Mouse (Mus musculus) cerebellum, postnatal 4 days (tissue): ENCODE measurements at regions not wholly inside any gene's neighbourhood (a gene's known extent, or its start where the extent isn't known, plus 50 kb on each side); places are given as distances from the start of the nearest gene placed in this dataset.

Experiments used
- DNase-seq, 2 experiments: peaks; one replicate each; pipeline ENCODE4 v3.0.0; 2022; ENCODE audit warnings: low spot score in 2 of 2, mixed read lengths in 1 of 2

DNA sequence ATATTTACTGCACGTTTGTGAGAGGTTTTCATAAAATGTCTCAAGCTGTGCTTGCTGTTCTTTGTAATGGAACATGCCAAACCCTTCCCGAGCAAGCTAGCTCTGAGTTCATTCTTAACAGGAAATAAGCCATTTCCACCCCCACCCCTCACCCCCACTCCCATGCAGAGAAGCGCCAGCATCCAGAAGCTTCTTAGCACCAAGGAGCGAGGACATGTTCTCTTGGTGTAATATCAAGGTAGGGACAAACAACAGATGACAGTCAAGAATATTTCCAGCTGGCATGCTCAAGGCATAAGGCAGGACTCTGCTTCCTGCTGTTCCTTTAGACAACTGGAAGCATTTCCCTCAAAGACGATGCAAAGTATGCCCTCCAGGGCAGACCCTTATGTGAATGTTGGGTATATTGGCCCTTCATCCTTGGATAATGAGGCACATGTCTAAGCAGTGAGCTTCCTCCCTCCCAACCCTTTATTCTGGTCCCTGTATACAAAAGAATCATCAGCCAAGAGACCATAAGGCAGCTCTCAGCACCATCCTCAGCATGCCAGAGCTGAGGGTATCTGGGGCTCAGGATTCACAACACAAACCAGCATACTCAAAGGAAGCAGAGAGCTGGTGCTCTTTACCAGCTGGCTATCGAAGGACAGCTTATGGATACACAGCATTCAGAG is 205.2 kb upstream of the Ppp2r2d start:
- DNase-seq: no peak

DNA sequence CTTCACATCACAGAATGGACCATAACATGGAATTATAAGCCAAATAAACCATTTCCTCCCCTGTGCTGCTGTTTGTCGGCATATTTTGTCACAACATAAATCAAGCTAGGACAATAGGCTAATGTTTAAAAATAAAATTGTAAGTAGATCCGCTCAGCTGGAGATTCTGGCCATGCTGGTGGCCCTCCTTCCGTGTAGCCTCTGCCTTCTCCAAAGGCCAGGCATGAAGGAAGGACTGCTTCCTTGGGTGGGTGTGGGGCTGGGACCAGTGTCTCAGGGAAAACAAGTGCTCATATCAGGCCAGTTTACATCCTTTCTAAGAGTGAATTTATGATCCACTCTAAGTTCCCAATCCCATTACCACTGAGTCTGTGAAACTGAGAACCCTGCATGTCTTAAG is 206.3 kb upstream of the Ppp2r2d start:
- DNase-seq: no peak

DNA sequence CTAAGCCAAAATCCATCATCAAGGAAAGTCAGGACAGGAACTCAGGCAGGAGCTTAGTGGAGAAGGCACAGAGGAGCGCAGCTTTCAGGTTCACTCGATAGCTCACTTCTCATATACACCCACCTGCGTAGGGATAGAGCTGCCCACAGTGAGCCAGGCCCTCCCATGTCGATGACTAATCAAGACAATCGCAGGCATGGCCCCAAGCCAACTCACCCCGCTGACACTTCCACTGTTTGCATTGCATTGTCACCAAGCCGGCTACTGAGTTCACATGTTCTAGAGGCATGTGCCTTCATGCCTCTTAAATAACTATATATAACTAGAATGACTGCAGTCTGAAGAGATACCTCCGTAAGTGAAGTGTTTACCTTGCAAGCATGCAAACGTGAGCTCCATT is 219.8 kb upstream of the Ppp2r2d start:
- no peak for DNase-seq

DNA sequence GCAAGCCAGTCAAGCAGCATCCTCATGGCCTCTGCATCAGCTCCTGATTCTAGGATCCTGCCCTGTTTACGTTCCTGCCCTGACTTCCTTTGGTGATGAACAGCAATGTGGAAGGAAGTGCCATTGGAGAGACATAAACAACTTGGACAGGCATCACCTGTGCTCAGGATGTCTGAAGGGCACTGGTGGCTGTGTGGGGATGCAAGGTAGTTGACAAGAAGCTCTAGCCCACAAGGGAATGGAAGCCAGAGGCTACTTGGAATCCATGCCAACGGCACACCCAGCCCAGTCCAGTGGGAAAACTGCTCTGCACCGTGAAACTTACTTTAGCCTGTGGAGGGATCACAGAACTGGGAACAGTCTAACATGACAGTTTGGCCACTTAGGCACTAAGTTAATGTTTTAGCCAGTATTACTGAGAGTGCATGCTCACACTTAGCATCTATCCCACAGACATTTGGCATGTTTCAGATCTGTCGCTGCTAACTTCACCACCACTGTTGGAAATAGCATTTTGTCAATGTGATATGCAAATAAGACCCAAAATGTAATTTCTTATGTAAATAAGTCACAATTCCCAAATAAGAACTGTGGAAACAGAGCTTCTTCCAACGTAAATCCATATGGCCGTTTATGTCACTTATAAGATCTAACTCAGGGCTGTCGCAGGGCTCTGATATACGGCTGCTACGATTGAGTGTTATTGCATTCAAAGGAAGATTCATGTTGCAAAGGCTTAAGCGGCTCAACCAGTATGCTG is 223.5 kb upstream of the Tcerg1l start:
- DNase-seq: no peak

DNA sequence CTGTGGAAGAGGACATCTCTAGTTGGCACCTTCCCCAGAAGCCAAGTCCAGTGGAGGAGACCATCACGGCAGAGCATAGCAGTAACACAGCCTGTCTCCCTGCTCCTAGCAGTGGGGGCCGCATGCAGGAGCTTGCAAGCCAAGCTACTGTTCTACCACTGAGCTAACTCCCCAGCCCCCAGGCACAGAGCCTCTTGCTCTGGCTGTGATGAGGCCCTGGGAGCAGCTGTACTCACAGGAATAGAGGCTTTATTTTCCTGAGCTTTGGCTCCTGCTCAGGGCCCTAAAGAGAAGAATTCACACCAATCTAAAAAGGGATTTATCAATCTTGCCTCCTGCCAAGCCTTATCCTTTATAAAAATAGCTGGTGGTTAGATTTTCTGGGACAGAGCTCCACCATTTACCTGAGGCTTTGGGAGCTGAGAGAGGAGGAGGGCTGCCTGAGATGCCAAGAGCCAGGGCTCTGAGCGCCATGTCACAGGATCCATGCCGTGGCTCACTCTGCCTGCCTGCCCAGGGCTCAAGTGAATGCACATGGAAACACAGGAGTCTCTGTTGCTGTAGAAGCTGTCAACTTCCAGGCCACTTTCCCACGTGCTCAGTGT is 222.7 kb upstream of the Tcerg1l start:
- no peak for DNase-seq

DNA sequence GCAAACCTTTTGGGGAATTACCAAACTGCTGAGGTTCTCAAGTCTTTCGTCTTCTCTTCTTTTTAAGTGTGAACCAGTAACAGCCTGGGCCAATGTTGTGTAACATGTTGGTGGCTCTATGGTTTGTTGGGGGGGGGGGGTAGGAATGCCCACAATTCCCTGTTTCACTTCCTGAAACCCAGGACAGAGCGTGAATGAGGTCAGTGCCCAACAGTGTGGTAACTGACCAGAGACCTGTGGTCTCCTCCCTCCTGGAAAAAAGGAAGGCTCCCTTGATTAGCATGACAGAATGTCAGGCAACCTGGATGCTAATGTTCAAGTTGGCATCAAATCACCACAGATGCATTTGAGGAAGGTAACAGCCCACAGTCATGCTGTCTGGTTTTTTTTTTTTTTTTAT is 218.9 kb upstream of the Tcerg1l start:
- DNase-seq: no peak

DNA sequence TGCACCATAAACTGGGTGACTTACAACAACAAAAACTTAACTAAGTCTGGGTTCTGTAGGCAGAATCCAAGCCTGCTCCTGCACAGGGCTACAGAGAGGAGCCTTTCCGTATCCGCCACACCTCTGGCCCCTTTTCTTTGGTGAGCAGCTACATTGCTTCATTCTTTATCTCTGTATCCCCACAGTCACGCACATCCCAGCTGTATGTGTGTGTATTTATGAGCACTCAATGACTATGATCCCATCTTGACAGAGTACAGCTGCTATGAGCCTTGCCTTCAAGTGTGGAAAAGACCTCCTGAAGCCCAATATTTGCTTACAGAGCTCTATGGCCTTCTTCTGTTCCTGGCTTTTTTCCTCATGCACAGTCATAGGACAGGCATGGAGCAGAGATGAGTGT is 212.1 kb upstream of the Tcerg1l start:
- DNase-seq: no peak

DNA sequence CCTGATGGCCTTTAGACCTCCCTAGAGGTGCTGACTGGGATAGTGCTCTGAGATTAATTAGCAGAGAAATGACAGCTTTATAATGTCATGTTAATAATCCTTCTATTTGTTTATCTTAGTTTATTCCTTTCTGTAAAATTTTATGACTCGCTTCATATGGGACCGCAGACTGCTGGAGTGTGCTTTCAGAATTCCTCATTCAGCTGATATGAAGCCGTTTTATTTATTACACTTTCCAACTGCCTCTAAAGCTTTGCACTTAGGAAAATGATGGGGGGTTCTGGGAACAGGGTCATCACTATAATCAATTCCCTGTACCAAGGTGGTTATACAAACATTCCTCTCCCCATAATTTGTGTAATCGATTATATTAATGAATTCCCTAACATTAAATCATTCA is 211.6 kb upstream of the Tcerg1l start:
- DNase-seq: no peak

DNA sequence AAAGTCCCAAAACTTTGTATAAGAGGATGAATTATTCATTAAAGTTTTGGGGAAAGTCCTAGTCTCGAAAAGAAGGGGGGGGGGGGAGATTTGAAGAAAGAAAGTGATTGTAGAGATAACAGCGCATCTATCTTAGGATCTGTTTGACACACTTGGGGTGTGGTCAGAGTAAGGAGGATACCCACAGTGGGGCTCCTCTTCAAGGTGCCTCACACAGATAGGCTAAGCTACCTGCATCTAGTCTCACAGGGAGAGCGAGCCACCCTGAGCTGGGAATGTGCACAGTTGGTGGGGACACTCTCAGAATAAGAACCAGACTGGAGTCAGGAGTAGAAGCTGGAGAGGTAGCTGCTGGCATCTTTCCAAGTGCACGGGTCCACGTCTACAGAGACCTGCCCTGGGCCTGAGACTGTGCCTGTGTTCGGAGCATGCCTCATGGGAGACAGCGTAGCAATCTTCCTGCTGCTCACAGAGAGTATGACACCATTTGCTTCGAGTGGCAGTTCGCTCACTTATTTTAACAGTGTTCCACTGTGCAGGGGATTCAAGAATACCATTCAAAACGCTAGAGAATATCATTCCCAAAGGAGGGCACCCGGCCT is 208.9 kb upstream of the Tcerg1l start:
- DNase-seq: no peak

DNA sequence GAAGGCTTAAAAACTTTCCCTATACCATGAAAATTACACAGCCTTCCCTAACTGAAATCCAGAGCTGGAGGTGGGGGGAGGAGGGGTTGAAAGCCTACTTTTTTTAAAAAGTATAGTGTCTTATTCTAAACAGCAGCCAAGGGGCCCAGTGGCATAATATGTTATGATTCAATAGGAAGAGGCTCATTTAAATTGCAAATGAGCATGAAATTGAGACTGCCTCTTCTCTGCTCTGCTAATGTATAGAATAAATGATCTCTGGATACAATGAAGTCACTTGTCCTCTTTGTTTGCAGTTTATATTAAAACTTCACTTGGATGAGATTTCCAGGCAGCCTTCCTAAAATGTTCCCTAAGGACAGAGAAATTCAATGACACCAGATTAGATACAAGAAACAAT is 208.4 kb upstream of the Tcerg1l start:
- DNase-seq: no peak

DNA sequence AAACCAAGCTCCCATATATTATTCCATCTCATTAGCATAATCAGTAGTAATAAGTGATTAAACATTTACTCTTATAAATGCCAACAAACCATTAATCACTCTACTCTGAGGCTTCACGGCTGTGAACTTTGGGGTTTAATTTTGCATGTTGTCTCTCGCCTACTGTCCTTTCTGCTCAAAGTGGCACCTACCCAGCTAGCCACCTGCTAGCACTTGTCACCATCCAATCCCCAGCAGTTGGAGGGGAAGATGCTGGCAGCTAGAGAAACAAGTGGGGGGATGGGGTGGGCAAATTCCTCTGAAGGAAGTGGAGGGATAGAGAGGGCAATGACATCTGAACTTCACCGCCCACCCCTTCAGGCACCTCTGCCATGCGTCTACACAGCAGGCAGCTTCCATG is 204.2 kb upstream of the Tcerg1l start:
- no peak for DNase-seq

DNA sequence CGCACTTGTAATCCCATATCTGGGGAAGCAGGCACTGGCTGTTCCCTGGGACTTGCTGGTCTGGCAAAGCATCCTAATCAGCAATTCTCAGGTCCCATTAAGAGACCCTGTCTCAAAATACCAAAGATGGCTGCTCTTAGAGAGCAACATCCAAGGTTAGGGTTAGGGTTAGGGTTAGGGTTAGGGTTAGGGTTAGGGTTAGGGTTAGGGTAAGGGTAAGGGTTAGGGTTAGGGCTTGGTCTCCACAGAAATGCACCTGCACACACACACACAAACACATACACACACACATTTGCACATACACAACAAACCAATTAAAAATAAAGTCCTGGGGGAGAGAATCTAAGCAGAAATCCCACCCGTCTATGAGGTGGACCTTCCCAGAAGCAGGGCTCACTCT is 195.8 kb upstream of the Tcerg1l start:
- DNase-seq: no peak

DNA sequence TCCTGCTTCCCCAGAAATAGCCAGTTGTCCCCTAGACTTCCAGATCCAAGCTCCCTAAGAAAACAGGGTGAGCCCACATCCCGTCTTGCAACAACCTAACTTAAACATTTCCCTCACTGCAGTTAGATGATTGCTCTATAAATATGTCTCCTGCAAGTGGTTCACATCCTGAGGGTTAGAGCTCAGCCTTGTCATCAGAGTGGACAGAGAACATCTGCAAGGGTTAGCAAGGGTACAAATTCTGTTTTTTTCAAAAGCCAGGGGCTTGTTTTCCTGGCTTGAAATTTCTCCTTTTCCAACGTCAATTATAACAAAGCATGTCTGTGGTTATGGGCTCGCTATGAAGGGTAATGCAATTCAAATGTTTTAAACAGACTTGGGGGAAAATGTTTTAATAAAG is 169.8 kb upstream of the Tcerg1l start:
- no peak for DNase-seq

DNA sequence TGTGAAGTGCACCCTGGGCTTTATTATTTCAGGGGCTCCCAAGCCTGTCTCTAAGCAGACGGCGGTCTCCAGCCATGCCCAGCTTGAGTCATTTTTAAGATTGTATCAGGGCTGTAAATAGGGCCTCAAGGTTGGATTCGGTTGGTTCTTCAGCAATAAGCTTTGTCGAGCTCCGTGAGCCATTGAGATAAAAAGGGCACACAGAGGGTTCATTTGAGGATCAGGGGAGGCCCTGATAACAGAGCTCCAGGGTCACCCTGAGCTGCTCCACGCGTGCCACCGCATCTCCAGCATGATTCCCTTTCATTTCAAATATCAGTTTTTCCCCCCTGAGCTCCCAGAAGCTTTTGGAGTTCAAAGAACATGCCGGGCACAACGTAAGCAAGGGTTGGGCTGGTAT is 154.1 kb upstream of the Tcerg1l start:
- no peak for DNase-seq

DNA sequence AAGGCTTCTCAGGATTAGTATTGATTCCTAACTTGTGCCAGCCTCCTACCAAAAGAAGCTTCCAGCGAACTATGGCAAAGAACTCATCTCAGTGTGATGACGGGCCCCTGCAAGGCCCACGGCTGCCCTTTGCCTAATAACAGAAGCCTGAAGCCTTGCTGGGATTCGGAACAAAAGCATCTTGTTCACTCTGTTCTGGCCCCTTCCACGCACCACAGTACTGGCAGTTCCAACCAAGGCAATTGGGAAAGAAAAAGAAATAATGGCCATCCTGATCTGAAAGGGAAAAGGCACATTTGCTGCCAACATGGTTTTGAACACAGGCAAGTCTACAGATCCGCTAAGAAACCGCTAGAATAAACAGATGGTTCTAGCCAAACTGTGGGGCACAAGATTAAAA is 150.4 kb upstream of the Tcerg1l start:
- DNase-seq: no peak

DNA sequence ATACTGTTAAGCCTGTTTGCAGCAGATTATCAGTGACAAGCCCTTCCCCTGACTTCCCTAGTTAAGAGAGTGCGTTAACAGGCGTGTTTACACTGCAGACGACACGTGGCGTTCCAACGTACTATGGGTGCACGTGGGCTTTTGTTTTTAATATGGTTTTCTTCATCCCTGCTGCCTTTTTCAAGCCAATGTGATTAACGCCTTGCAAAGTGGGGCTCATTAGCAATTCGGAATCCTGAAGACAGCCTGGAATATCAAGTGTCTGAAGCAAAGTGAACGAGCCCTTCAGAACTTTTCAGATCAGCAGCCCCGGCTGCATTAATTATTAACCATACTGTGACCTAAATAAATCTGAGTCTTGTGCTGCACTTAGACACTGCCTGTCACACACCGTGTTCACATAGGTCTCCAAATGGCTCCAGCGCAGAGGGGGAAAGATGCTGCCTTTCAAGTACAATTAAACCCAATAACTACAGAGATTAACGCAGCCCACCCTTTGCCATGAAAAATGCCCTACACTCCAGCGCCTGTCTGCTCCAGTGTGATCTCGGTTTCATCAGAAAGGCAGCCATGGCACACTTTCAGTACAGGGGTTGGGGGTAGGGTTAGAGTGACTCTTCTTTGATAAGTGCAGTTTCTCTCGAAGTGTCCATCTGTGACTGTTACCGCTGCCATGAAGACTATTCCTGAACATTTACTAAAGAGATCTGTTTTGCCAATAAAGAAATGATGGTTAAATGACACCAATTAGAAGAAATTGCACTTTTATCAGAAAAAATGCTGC is 140.7 kb upstream of the Tcerg1l start:
- DNase-seq: no peak

DNA sequence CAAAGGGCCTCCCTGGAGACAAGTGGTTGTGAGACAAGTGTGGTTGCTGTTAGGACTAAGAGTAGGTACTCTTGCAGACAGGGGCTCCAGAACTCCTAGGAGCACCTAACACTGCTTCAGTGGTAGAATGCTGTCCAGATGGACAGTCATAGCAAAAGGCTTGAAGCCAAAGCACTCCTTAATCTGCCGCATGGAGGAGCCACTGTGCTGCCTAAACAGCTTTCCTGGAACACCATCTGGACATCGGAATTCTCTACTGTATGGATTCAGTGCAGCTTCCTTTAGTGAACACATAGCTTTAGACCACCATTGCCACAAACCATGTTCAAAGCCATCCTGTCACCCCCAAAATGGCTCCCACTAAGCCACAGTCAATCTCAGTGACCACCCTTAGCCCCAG is 128.6 kb upstream of the Tcerg1l start:
- no peak for DNase-seq

DNA sequence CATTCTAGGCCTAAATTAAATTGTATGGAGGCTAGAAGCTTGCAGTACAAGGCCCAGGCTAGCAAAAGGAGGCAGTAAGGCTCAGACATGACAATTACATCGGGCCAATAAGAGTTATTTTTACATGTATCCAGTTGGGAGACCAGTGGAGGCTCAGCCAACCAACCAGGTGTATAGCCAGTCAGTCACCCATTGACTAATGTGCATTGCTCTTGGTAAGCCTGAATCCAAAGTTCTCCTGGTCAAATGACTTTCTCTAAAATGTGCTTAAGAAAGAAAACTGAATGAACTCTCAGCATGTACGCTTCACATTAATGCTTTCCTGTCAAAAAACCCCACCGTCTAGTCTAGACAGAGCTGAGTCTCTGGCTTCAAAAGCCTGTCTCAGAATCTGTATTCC is 127.4 kb upstream of the Tcerg1l start:
- no peak for DNase-seq

DNA sequence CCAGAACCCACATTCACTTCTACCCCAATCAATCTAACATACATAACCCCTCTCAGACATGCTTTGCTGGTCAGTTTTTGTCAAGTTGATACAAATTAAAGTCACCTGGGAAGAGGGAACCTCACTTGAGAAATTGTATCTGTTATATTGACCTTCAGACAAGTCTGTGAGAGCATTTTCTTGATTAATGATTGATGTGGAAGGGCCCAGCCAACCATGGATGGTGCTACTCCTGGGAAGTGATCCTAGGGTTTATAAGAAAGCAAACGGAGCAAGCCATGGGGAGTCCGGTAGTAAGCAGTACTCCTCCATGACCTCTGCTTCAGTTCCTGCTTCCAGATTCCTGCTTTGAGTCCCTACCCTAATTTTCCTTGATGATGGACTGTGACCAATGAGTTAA is 116.6 kb upstream of the Tcerg1l start:
- no peak for DNase-seq

DNA sequence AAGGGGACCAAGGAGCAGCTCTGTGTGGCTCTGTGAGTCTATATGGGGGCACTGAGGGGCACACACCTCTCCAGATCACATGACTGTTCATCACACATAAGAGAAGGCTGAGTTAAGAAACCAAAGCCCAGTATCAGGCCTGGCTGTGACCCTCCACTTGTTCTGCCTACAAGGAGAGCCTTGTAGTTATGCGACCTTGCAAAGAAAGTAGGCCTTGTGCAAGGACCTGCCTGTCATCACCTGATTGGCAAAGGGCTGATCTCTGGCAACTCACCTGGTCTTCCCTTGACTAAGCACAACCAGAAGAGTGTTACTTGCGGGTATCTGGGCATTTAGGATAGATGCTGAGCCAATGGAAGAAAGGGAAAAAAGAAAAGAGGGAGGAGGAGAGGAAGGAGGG is 107.7 kb upstream of the Tcerg1l start:
- no peak for DNase-seq

DNA sequence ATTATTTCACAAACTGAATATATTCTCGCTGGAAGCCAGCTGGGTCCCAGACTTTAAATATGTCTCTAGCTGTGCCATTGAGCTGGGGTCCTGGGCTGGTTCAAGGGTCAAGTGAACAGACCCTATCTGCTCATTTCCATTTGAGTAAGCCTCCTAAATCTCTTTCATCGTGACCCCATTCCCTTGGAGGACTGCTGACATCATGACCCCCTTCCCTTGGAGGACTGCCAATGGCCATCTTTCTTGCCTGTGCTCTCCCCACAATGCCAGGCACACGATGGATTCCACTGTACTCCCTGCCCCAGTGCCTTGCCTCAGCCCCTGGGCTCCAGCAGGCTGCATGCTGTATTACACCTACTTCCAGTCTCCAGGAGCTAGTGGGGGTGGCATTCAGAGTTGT is 106.5 kb upstream of the Tcerg1l start:
- DNase-seq: no peak

DNA sequence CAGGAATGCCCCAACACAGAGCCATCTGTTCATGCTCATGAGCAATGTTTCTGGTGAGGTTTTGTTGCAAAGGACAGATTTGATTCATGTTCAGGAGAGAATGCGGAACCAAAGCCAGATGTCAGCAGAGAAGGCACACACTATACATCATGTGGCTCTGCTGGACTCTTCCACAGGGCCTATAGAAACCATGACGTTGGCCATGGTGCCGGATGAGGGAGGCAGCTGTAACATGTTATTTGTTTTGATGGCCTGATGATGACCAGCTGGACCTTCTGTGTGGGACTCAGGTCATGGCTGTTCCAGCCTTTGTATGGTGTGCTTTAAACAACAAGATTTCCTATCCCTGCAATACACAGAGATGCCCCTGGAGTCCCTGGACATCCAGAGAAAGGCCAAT is 105.5 kb upstream of the Tcerg1l start:
- DNase-seq: no peak
